Mouse (Mus musculus) B cell, adult 2 months (primary cell): ENCODE measurements around the gene Nfatc2.

ENCODE experiments used
- DNase-seq, 2 experiments: peaks; one replicate each; pipeline ENCODE4 v3.0.0; 2022

Nfatc2 gene

DNA sequence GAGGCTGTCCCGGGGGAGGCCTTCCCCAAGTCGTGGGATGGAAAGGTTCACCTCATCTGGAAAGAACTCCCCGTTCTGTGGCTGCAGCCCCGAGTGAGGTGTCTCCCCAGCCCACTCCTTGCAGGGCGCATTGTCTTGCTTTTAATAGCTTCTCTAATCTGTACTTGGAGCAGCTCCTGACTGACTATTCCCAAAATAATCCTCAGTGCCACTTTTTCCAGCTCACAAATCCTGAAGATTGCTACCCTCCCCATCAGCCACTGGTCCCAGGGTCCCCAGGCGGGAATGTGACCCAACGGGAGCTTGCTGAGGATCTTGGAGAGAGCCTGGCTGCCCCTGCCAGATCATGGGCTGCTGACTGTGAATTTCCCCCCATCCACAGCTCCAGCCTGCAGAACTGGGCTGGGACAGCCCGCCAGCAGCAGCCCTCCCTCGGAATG lies 6.7 kb upstream of the Nfatc2 start:
- no peak for DNase-seq

DNA sequence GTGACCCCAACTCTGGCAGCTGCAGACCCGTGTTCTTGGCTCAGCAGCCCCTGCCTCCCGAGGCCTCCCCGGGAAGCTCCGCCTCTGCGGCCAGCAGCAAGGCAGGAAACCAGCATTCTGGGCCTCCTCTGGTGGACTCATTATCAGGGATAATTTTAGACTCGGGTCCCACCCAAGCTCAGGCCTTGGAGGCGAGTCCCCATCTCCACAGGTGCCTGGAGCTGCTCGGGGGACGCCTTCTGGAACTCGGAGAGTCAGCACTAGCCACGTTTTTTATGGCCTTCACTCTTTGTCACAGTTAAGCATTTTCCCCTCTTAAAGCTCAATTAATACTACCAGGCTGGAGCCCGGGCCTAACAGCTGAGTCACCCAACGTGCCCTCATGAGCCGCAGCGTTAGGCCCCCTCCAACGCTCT lies 3.2 kb upstream of the Nfatc2 start:
- no peak for DNase-seq

GRCm38 (mm10) chr2:168602387-168602741 lies 907 bp upstream of the Nfatc2 start:
- no peak for DNase-seq

GRCm38 (mm10) chr2:168600750-168601490 lies 537 bp downstream of the Nfatc2 start:
- peak; percentile 7 to 17 for DNase-seq

DNA sequence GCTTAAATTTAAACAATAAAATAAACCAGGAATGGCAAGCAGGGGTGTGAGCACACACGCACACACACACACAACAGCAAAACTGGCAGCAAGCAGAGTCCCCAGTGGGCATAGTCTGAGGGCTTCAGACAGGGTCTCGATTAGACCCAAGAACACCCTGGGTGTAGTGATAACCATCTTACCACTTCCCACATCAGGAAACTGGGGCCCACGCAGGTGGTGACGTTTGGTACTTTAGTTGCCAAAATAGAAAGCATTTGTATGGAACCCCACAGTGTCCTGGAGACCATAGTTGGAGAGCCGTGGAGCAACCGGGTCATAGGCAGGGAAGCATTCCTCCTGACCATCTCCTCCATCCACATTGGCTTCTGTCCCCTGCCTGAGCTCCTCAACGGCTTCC lies 5.8 kb downstream of the Nfatc2 start:
- no peak for DNase-seq

GRCm38 (mm10) chr2:168593676-168594075 lies 7.8 kb downstream of the Nfatc2 start:
- no peak for DNase-seq

GRCm38 (mm10) chr2:168593004-168593403 lies 8.5 kb downstream of the Nfatc2 start:
- peak; percentile 37 to 45 for DNase-seq

DNA sequence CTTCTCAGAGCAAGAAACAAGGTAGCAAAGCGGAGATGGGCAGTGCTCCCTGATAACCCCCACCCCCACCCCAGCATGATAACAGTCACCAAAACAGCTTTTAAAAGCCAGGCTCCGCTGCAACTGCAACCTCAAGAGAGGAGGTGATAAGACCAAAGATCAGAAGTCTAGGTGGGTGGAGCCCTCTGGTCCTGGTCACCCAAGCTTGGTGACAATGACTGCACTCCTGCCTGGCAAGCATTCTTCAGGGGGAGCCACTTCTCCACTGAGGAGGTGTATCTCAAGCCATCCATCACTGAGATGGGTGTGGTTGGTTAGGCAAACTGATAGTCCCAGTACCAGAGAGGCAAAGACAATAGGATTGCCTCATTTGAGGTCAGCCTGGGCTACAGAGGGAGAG lies 10.4 kb downstream of the Nfatc2 start:
- peak in 1 of 2 experiments; percentile 22 for DNase-seq

- DNase-seq = peak; percentile 70 to 76
Observed at GRCm38 (mm10) chr2:168590556-168590955, 10.9 kb downstream of the Nfatc2 start.

DNA sequence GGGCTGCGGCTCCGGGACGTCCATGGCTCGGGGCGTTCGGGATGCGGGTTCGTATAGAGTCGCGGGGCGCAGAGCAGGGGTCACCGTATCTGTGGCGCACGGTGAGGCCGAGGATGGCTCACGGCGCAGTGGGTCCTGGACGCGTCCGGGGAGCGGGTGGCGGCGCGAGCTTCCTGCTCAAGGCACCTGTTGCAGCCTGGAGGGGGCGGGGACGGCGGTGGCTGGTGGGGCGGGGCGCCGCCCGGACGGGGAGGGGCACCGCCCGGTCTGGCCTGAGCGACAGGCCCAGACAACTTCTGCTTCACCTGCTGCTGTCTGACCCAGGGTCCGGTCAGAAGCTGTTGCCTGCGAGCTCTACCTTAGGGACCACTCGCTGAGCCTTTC lies 11.3 kb downstream of the Nfatc2 start:
- DNase-seq = peak; percentile 80

GRCm38 (mm10) chr2:168589368-168590167 lies 11.9 kb downstream of the Nfatc2 start:
- peak; percentile 31 to 37 for DNase-seq

GRCm38 (mm10) chr2:168588591-168589367 lies 12.7 kb downstream of the Nfatc2 start:
- no peak for DNase-seq

DNA sequence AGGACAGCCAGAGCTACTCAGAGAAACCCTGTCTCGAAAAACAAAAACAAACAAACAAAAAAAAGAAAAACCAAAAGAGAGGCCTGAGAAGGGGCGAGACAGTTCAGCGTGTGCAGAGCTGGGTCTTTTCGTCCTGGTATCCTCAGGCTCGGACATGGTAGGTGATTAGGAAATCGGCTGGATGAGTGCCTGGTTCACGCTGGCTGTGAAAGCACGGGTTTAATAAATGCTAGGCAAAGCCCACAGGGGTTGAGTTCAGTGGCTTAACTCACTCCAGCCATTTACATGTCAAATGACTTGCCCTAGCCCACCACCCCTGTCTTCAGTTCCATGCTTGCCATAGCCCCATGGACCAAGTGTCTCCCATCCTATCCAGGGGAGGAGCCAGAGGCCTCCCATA lies 14.3 kb downstream of the Nfatc2 start:
- DNase-seq = no peak

DNA sequence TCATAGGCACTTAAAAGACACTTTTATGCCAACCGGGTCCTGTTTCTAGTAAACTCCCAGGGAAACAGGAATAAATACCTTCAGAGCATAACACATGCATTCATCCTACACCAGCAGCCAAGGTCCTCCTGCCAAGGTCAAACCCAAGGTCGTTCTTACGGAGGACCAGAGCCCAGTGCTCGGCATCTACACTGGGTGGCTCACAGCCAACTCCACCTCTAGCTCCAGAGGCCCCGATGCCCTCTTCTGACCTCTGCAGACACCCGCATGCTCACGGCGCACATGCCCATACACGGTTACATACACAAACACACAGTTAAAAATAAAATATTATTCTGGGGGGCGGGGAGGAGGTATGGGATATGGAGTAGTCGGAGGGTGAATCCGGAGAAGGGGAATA lies 14.9 kb downstream of the Nfatc2 start:
- DNase-seq = no peak

GRCm38 (mm10) chr2:168584857-168585256 lies 16.6 kb downstream of the Nfatc2 start:
- no peak for DNase-seq

GRCm38 (mm10) chr2:168584408-168584807 lies 17.0 kb downstream of the Nfatc2 start:
- DNase-seq = no peak

DNA sequence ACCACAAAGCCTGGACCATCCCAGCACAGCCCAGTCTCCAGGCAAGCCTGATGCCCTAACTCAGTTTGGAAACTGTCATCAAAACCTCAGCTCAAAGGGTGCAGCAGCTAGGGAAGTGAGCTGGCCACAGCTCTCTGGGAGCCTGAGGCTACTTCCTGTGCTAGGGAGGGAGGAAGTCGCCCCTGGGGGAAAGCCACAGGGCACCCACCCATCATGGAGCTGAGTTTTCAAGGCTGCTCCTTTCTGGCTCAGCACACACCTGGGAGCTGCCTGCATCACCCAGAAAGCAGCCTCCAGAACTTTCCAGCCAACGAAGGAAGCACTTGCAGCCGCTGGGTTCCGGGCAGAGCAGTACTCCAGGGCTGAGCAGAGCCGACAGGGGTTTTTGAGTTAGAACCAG lies 18.4 kb downstream of the Nfatc2 start:
- DNase-seq = no peak

DNA sequence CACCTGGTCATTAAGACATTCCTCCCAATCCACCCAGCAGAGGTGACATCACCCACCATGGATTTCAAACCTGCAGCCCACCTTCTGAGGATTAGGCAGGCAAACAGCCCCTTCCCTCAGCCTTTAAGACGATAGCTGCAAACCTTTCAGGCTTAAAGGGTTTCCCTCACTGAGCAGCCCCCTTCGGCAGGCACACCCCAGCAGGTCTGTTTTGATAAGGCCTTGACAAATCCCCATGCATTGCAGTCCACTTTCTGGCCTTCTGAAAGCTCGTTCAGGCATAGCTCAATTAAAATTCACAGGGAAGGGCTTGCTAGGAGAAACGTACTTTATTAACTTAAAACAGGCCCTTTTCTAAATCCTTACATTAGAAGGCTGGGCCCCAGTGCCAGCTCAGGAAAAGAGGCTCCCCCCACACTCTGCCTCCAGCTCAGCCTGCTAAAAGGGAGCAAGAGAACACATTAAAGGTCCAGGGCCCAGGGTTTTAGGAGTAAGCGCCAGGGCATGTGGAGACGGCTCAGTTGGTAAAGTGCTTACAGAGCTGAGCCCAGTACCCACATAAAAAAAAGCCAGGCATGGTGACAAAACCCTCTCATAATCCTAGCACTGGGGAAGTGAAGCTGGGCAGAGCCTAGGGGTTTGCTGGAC lies 20.1 kb downstream of the Nfatc2 start:
- no peak for DNase-seq

- no peak for DNase-seq
Observed at GRCm38 (mm10) chr2:168580295-168580915, 21.1 kb downstream of the Nfatc2 start.

GRCm38 (mm10) chr2:168579601-168580130 lies 21.8 kb downstream of the Nfatc2 start:
- no peak for DNase-seq

DNA sequence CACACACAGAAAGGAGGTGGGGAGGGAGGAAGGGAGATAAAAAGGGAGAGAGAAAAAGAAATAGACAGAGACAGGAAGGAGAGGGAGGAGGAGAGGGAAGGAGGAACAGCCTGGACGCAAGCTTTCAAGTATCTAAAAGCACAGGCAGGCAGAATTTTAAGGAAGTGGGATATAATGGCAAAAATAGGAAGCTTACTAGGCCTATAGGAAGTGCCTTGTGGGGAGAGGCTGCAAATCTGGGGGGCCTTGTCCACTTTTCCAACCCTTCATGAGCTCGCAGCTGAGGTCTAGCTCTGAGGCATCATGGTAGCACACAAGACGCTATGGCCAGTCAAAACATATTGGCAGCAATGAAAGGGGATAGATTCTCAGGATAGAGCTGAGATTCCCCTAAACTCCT lies 22.3 kb downstream of the Nfatc2 start:
- no peak for DNase-seq

- DNase-seq = no peak
Observed at GRCm38 (mm10) chr2:168578132-168578531, 23.3 kb downstream of the Nfatc2 start.
